Mouse (Mus musculus) hindbrain, postnatal 0 days (tissue): ENCODE results near the gene Ell. TPM values are rescaled to one million over a fixed set of nuclear protein-coding genes. Genes with fewer than 3 reads are reported as not detected.
A peak's percentile ranks its signal among the peaks of the same experiment; 100 is the strongest.

Source experiments
- ATAC-seq: fragments of 200-750 bp; cut with Nextera tagmentation; 2 replicates; pipeline ENCODE4 v1.8.0; 2017; ENCODE audit warnings: mild to moderate bottlenecking, moderate TSS enrichment, moderate library complexity
- DNase-seq: peaks from one replicate; pipeline ENCODE4 v3.0.0-alpha.2; 2015; ENCODE audit warnings: low spot score
- H3K27ac ChIP-seq: fragments of 300-500 bp; sonication (generic); 2 replicates; pipeline ENCODE4 v1.5.1; 2014; ENCODE audit warnings: mild to moderate bottlenecking
- H3K27me3 ChIP-seq: fragments of 300-500 bp; sonication (generic); 2 replicates; pipeline ENCODE4 v1.6.1; 2014; ENCODE audit warnings: low read length, mixed read lengths; ENCODE audit not compliant: insufficient read depth
- H3K36me3 ChIP-seq: fragments of 300-500 bp; sonication (generic); 2 replicates; pipeline ENCODE4 v1.6.1; 2014; ENCODE audit warnings: low read length, mixed read lengths; ENCODE audit not compliant: insufficient read depth
- H3K4me1 ChIP-seq: fragments of 300-500 bp; sonication (generic); 2 replicates; pipeline ENCODE4 v1.6.1; 2014; ENCODE audit warnings: antibody characterized with exemption, low read length, mixed read lengths; ENCODE audit not compliant: insufficient read depth
- H3K4me2 ChIP-seq: fragments of 300-500 bp; sonication (generic); 2 replicates; pipeline ENCODE4 v1.6.1; 2014; ENCODE audit warnings: low read depth, mild to moderate bottlenecking, low read length, moderate library complexity, mixed read lengths
- H3K4me3 ChIP-seq: fragments of 300-500 bp; sonication (generic); 2 replicates; pipeline ENCODE4 v1.5.1; 2014; ENCODE audit warnings: low read length
- H3K9ac ChIP-seq: fragments of 300-500 bp; sonication (generic); replicated peaks from 2 replicates; pipeline ENCODE4 v1.6.1; 2014; ENCODE audit warnings: mild to moderate bottlenecking, low read length, moderate library complexity, mixed read lengths
- H3K9me3 ChIP-seq: fragments of 300-500 bp; sonication (generic); 2 replicates; pipeline ENCODE4 v1.6.1; 2016; ENCODE audit warnings: low read length, mixed read lengths
- CTCF ChIP-seq: IDR thresholded peaks from 2 replicates; pipeline ENCODE4 v1.5.1; 2016; ENCODE audit warnings: antibody characterized with exemption, control low read depth, low read depth
- WGBS: fragments of 180-500 bp; shearing (Covaris S2); extraction: QIAGEN DNeasy Blood & Tissue Kit; methylation state at CpG from one replicate; pipeline ENCODE4 v1.1.7; 2014; 5-methylcytosine and 5-hydroxymethylcytosine counted together
- polyA plus RNA-seq: library from polyadenylated mRNA; unstranded; fragments of >200 nt; fragmentation: Nextera tagmentation; extraction: Ambion mirVana; gene quantifications from 2 replicates; pipeline ENCODE4 v1.2.1, GENCODE M21; 2015
- total RNA-seq: library from RNA; depleted of rRNA; stranded (reverse); fragments of >200 nt; gene quantifications from 2 replicates; pipeline ENCODE4 v1.2.3, GENCODE M21; 2014

Gene Ell
- total and polyA plus RNA-seq, 2 experiments from 2014 or later = 10.8 to 16.7 TPM

DNA sequence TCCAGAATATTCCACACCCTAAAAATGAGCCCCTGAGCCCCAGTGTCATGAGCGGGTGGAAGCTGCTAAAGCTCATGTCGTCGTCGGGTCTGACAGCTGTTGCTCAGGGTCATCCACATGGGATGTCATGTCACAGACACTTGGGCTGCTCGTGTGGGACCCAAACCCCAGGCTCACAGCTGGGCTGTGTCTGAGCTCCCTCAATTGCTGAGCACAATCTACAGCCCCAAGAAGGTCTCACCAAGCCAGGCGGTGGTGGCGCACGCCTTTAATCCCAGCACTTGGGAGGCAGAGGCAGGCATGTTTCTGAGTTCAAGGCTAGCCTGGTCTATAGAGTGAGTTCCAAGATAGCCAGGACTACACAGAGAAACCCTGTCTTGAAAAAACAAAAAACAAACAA lies 76.0 kb downstream of the Ell start:
- WGBS = 87% methylated on average over 8 of the region's 8 CpGs
- TF ChIP-seq CTCF = no peak
- H3K9ac ChIP-seq = no peak overlapping the region
- ATAC-seq (no peak), DNase-seq (no peak)
- no peaks in the 10 kb centered on the region for H3K27me3 ChIP-seq
- no peak overlapping the region for H3K27ac ChIP-seq
- H3K4me2 ChIP-seq = no peak overlapping the region
- H3K4me3 ChIP-seq = no peak overlapping the region
- 0 out of 2 replicates have a peak, but pooled peaks cover 9% of the 10 kb centered on the region for H3K4me1 ChIP-seq
- H3K9me3 ChIP-seq = no peaks in the 10 kb centered on the region
- H3K36me3 ChIP-seq = no peaks in the 10 kb centered on the region

DNA sequence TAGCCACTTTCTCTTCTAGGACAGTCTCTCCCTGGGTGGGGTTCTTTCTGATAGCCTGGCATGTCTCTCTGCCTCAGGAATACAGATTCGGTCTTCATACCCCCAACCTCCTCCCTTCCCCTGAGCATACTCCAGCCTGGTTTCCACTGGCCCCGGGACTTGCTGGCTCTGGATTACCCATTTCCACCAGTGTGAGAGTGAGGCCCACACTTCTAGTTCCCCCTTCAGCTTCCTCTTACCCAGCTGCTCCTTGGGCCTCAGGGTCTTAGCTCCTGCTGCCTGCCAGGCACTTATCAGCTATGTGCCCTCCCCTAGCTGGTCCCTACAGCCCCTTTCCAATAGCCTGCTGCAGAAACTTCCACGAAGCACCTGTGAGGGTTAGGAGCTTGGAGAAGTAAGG lies 76.6 kb downstream of the Ell start, which contains the start of gene Lrrc25:
Lrrc25 (plus strand) TSS at position 262 of the 400 bp plus-strand sequence.
- no peak for TF ChIP-seq CTCF
- no peak for DNase-seq
- WGBS = 89% methylated on average over 3 of the region's 3 CpGs
- H3K27me3 ChIP-seq = no peaks in the 10 kb centered on the region
- H3K9me3 ChIP-seq = no peaks in the 10 kb centered on the region
- H3K36me3 ChIP-seq = no peaks in the 10 kb centered on the region
- H3K4me1 ChIP-seq = 0 out of 2 replicates have a peak, but pooled peaks cover 5% of the 10 kb centered on the region
- no peak within 1 kb of the TSS for H3K4me3 ChIP-seq
- no peak for ATAC-seq
- H3K4me2 ChIP-seq = no peak within 1 kb of the TSS
- H3K9ac ChIP-seq = no peak within 1 kb of the TSS
- H3K27ac ChIP-seq = no peak within 1 kb of the TSS

DNA sequence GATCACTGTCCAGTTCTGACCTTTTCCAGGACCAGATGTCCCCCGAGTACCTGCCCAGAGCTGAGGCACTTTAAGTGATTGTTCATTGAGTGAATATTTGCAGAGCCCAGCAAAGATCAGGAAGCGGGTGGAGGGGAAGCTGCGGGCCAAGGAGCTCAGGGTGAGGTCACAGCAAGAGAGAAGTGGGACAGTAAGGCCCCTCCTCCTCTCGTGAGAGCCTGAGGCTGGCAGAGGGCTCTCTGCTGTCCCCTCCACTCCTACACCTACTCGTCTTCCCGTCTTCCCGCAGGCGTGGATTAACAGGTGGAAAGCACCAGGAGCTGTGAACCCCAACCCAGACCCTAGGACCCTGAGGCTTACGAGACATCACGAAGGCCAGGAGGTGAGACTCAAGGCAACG lies 77.4 kb downstream of the Ell start:
- no peak overlapping the region for H3K9ac ChIP-seq
- no peak overlapping the region for H3K4me2 ChIP-seq
- H3K4me1 ChIP-seq = no peaks in the 10 kb centered on the region
- DNase-seq (no peak), ATAC-seq (no peak)
- H3K9me3 ChIP-seq = no peaks in the 10 kb centered on the region
- no peaks in the 10 kb centered on the region for H3K36me3 ChIP-seq
- 56% methylated on average over 11 of the region's 11 CpGs for WGBS
- no peak overlapping the region for H3K27ac ChIP-seq
- TF ChIP-seq CTCF = no peak
- H3K4me3 ChIP-seq = no peak overlapping the region
- H3K27me3 ChIP-seq = no peaks in the 10 kb centered on the region

DNA sequence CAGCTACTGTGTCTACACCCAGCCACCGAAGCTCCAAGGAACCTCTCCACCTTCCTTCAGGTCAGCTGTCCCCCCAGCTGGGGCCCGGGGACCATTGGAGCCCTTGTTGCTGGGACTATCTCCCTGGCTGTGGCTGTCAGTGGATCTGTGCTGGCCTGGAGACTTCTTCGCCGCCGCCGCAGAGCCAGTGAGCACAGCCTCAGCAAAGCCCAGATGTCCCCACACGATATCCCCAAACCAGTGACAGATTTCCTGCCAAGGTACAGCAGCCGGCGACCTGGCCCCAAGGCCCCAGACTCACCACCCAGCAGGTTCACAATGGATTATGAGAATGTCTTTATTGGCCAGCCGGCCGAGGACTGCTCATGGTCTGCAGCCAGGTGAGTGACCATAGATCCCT lies 78.7 kb downstream of the Ell start:
- DNase-seq (no peak), ATAC-seq (no peak)
- no peaks in the 10 kb centered on the region for H3K4me1 ChIP-seq
- WGBS = 66% methylated on average over 11 of the region's 11 CpGs
- no peaks in the 10 kb centered on the region for H3K36me3 ChIP-seq
- no peaks in the 10 kb centered on the region for H3K9me3 ChIP-seq
- H3K9ac ChIP-seq = no peak overlapping the region
- H3K4me2 ChIP-seq = no peak overlapping the region
- H3K27ac ChIP-seq = no peak overlapping the region
- no peaks in the 10 kb centered on the region for H3K27me3 ChIP-seq
- no peak overlapping the region for H3K4me3 ChIP-seq
- TF ChIP-seq CTCF = no peak

DNA sequence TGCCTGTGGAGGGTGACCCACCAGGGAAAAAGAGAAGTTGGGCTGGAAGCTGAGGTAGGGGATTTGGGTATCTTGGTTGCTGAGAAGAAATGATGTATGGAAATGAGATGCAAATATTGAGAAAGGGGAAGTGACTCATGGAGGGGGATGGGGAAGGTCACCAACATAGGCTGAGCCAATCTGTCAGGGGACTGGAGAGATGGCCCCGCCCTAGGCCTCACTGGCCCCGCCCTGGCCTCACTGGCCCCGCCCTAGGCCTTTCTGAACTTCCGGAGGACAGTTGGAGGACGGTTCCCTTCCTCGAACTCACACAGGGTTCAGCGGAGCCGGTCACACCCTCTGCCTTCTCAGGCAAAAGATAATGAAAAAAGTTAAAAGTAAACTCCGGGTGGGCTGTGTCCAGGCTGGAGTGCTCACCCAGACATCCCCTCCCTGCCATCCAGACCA lies 79.7 kb downstream of the Ell start:
- Histone ChIP-seq H3K27ac (no peak overlapping the region), H3K9ac (no peak overlapping the region), H3K4me2 (no peak overlapping the region), H3K36me3 (no peaks in the 10 kb centered on the region), H3K9me3 (no peaks in the 10 kb centered on the region), H3K4me1 (no peaks in the 10 kb centered on the region), H3K4me3 (no peak overlapping the region), H3K27me3 (no peaks in the 10 kb centered on the region)
- ATAC-seq = no peak
- 31% methylated on average over 9 of the region's 9 CpGs for WGBS
- no peak for DNase-seq
- no peak for TF ChIP-seq CTCF

DNA sequence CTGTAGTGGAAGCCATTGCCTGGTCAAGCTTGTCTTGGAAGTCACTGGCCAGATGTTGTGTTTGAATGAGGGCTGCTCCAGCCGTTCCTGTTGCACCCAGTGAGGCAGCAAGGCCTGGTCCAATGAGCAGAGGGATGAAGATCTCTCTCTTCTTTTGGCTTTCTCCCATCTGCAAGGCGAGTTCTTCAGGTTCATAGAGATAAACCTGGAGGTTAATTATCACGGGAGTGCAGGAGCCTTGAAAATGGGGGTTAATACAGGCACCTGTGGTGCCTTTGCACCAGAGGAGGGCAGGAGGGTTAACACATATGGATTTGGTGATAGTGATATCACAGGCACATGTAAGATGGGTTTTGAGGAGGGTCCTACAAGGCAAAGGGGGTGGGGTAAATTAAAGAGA lies 83.0 kb downstream of the Ell start:
- Histone ChIP-seq H3K9me3 (no peaks in the 10 kb centered on the region), H3K27me3 (no peaks in the 10 kb centered on the region), H3K27ac (no peak overlapping the region), H3K9ac (no peak overlapping the region), H3K4me1 (no peaks in the 10 kb centered on the region), H3K4me2 (no peak overlapping the region), H3K4me3 (no peak overlapping the region), H3K36me3 (no peaks in the 10 kb centered on the region)
- no peak for DNase-seq
- no peak for TF ChIP-seq CTCF
- ATAC-seq = no peak
- WGBS = 68% methylated on average over 3 of the region's 3 CpGs

DNA sequence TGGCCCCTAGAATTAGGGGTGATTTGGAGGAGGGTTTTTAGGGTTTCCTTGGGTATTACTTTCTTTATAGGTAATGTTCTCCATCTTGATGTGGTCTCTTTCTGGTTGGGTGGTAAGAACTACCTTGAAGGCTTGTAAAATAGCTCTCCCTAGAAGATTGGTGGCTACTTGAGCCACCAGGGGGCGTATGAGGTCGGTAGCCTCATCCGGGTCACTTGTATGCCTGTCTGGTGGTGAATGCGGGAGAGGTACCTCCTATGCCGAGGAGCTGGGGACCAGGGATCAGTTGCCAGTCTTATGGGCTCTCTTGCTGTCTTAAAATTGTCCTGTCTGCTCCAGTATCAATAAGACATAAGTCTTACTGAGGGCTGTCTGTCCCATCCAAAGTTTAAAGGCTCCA lies 85.8 kb downstream of the Ell start:
- peak; percentile 60 for DNase-seq
- ATAC-seq = no peak
- Histone ChIP-seq H3K27me3 (no peaks in the 10 kb centered on the region), H3K9me3 (no peaks in the 10 kb centered on the region), H3K4me1 (0 out of 2 replicates have a peak, but pooled peaks cover 2% of the 10 kb centered on the region), H3K9ac (no peak overlapping the region), H3K4me2 (no peak overlapping the region), H3K27ac (no peak overlapping the region), H3K4me3 (no peak overlapping the region), H3K36me3 (no peaks in the 10 kb centered on the region)
- 16% methylated on average over 5 of the region's 5 CpGs for WGBS
- TF ChIP-seq CTCF = peak; percentile 66
